Mouse (Mus musculus): ENCODE data around the gene Bdh1.

- TF ChIP-seq POLR2A (IDR thresholded peaks at IDR 0.05; ENCODE audit: borderline replicate concordance, insufficient read depth, low read length) = no peak
- TF ChIP-seq CTCF (IDR thresholded peaks at IDR 0.05; ENCODE audit: borderline replicate concordance, insufficient read depth, low read depth, low read length) = no peak
Observed at GRCm38 (mm10) chr16:31493991-31494390, 71.9 kb downstream of the Bdh1 start.

All from cerebellum, adult 2 months (tissue).